Comparison of ENCODE assay signal across 9 mouse cellular contexts in the genomic region with DNA sequence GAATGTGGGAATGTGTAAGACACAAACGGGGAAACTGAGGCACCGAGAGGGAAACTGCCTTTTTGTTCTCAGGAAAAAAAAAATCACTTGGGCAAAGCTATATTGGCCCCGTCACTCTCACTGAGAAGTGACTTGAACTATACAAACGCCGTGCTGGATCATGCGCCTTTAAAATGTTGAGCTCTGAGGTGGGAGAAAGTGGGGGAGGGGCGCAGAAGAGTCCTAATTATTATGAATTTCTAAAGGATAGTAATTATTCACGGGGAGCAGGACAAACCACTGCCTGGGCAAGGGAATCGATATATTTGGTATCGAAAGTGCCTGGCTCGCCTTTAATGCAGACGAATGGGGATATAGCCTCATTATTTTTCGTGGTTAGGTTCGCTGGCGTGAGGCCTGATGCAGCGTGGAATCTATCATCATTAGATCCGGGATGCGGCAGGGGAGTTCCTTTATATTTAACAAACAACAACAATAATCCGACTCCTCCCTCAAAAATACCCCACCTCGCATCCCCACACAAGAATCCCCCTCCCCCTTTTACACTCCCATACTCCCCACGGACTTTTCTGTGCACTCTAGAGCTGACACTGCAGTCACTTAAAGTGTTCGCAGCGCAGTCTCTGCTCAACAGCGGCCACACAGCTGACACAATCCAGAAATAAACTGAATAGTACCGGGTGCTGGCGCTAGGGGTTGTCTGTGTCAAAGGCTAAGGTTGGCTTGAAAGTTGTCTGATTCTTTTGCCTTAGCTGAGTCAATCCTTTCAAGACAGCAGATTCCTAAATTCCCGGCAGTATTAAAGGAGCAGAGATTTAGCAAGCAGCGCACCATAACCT. TPM values are rescaled to one million over a fixed set of nuclear protein-coding genes. Genes with fewer than 3 reads are reported as not detected.
DNase-seq lines count a peak whose midpoint lies in the region; ATAC-seq and TF ChIP-seq lines count a peak whose summit lies in the region.
"Had no signal": no experiment of that assay in that cellular context is flagged by ENCODE, and none has a peak within 500 bp of the region (broad histone marks: within the 10 kb centered on the region; RNA-seq: fewer than 3 reads in every experiment).

No protein-coding gene starts in this region.

- no peak overlapping the region for H3K9ac ChIP-seq in heart, embryonic 12.5 days
- H3K9ac ChIP-seq in embryonic facial prominence, embryonic 11.5 days (replicated peaks; ENCODE audit: low read length): no peak overlapping the region
- peak overlapping the region; percentile 53 for H3K9ac ChIP-seq in hindbrain, embryonic 16.5 days (ENCODE audit: low read depth, low read length)
- peak overlapping the region; percentile 53 for H3K9ac ChIP-seq in neural tube, embryonic 13.5 days

- no peak for DNase-seq in heart, postnatal 14 days
- no peak for DNase-seq in Patski (ENCODE audit: low read depth, low spot score)
- DNase-seq in embryonic facial prominence, embryonic 11.5 days (ENCODE audit: low spot score): peak; percentile 66
- no peak for DNase-seq in ovary, postnatal 10 days (ENCODE audit: low spot score)
- no peak for DNase-seq in thymus, postnatal 36 days

- in situ Hi-C loops in Patski (cut with MboI; ENCODE audit: low pct_unique_long_range_greater_than_20kb): no loop called here

- CTCF ChIA-PET in Patski (lab: Charles Lee): no interaction called here

- no peaks in the 10 kb centered on the region for H3K4me1 ChIP-seq in heart, embryonic 12.5 days (replicated peaks)
- no peaks in the 10 kb centered on the region for H3K4me1 ChIP-seq in embryonic facial prominence, embryonic 11.5 days (ENCODE audit: control insufficient read depth, insufficient read depth, low read length)
- peaks cover 15% of the 10 kb centered on the region for H3K4me1 ChIP-seq in hindbrain, embryonic 16.5 days (ENCODE audit: control insufficient read depth, insufficient read depth, low read depth, low read length)
- peaks cover 38% of the 10 kb centered on the region for H3K4me1 ChIP-seq in neural tube, embryonic 13.5 days (replicated peaks)

- H3K9me3 ChIP-seq in heart, embryonic 12.5 days (replicated peaks): no peaks in the 10 kb centered on the region
- no peaks in the 10 kb centered on the region for H3K9me3 ChIP-seq in embryonic facial prominence, embryonic 11.5 days (replicated peaks; ENCODE audit: control insufficient read depth, low read length)
- no peaks in the 10 kb centered on the region for H3K9me3 ChIP-seq in hindbrain, embryonic 16.5 days (ENCODE audit: control insufficient read depth, low read length)
- H3K9me3 ChIP-seq in neural tube, embryonic 13.5 days: no peaks in the 10 kb centered on the region
- H3K9me3 ChIP-seq: G1E had no signal

- POLR2A ChIA-PET in Patski (lab: Charles Lee): no interaction called here

- peak overlapping the region; percentile 48 for H3K4me2 ChIP-seq in heart, embryonic 12.5 days
- H3K4me2 ChIP-seq in embryonic facial prominence, embryonic 11.5 days (ENCODE audit: low read depth, low read length): peak overlapping the region; percentile 19; the same call in 1 of the 2 replicates
- peak overlapping the region; percentile 70 for H3K4me2 ChIP-seq in hindbrain, embryonic 16.5 days (ENCODE audit: low read length)
- peak overlapping the region; percentile 61 for H3K4me2 ChIP-seq in neural tube, embryonic 13.5 days

- no peak overlapping the region for H3K27ac ChIP-seq in heart, embryonic 12.5 days (ENCODE audit: poor library complexity, severe bottlenecking)
- H3K27ac ChIP-seq in embryonic facial prominence, embryonic 11.5 days (replicated peaks; ENCODE audit: low read depth, low read length): no peak overlapping the region
- 0 out of 2 replicates have a peak overlapping the region, but pooled peaks have one; percentile 39 for H3K27ac ChIP-seq in hindbrain, embryonic 16.5 days (ENCODE audit: low read depth, low read length)
- H3K27ac ChIP-seq in neural tube, embryonic 13.5 days (replicated peaks): peak overlapping the region; percentile 33; the same call in 1 of the 2 replicates

- no peak for ATAC-seq in heart, embryonic 12.5 days (ENCODE audit: insufficient number of reproducible peaks, low FRiP score)
- no peak for ATAC-seq in Patski
- peak; percentile 87 for ATAC-seq in embryonic facial prominence, embryonic 11.5 days (replicated peaks; ENCODE audit: insufficient number of reproducible peaks, low FRiP score, low TSS enrichment, low read depth)
- ATAC-seq in hindbrain, embryonic 16.5 days: peak; percentile 88
- peak; percentile 66 for ATAC-seq in neural tube, embryonic 13.5 days (ENCODE audit: low read depth)

- no peak overlapping the region; the same call in 1 of the 2 replicates for H3K4me3 ChIP-seq in heart, embryonic 12.5 days
- H3K4me3 ChIP-seq in embryonic facial prominence, embryonic 11.5 days (ENCODE audit: low read depth, low read length): no peak overlapping the region
- H3K4me3 ChIP-seq in hindbrain, embryonic 16.5 days (ENCODE audit: low read length): peak overlapping the region; percentile 42
- H3K4me3 ChIP-seq in neural tube, embryonic 13.5 days: peak overlapping the region; percentile 36

- 4% methylated on average over 28 of the region's 28 CpGs for WGBS in heart, embryonic 12.5 days
- WGBS in embryonic facial prominence, embryonic 11.5 days: 3% methylated on average over 28 of the region's 28 CpGs
- WGBS in hindbrain, embryonic 16.5 days: 2% methylated on average over 28 of the region's 28 CpGs
- WGBS in neural tube, embryonic 13.5 days: 2% methylated on average over 28 of the region's 28 CpGs

- intact Hi-C loops in heart, postnatal 14 days (cut with DNase I): no loop called here

- peak; percentile 20 for TF ChIP-seq CTCF in Patski (IDR thresholded peaks at IDR 0.05)

- H3K36me3 ChIP-seq in heart, embryonic 12.5 days: no peaks in the 10 kb centered on the region
- H3K36me3 ChIP-seq in embryonic facial prominence, embryonic 11.5 days (replicated peaks; ENCODE audit: control insufficient read depth, insufficient read depth, low read depth, low read length): no peaks in the 10 kb centered on the region
- H3K36me3 ChIP-seq in hindbrain, embryonic 16.5 days (ENCODE audit: control insufficient read depth, insufficient read depth, low read length): no peaks in the 10 kb centered on the region
- no peaks in the 10 kb centered on the region for H3K36me3 ChIP-seq in neural tube, embryonic 13.5 days
- H3K36me3 ChIP-seq: G1E had no signal

- peaks cover 58% of the 10 kb centered on the region for H3K27me3 ChIP-seq in heart, embryonic 12.5 days (replicated peaks)
- peaks cover 47% of the 10 kb centered on the region for H3K27me3 ChIP-seq in Patski
- peaks cover 38% of the 10 kb centered on the region for H3K27me3 ChIP-seq in embryonic facial prominence, embryonic 11.5 days (ENCODE audit: control insufficient read depth, insufficient read depth, low read length)
- peaks cover 3% of the 10 kb centered on the region for H3K27me3 ChIP-seq in hindbrain, embryonic 16.5 days (replicated peaks; ENCODE audit: control insufficient read depth, insufficient read depth, low read length)
- peaks cover 54% of the 10 kb centered on the region for H3K27me3 ChIP-seq in neural tube, embryonic 13.5 days

RNA-seq across cellular contexts. Expression of gene Nxph1, which starts 10.1 kb away (rescaled TPM):
- 0.09 TPM in 1 of 2 replicates, not detected in the other for polyA plus RNA-seq in heart, embryonic 12.5 days (2016; fragmentation: Nextera tagmentation; extraction: Ambion mirVana)
- total RNA-seq in heart, postnatal 14 days (2021): not detected
- not detected for polyA plus RNA-seq in Patski (2021)
- 0.79 and 1.4 TPM in 2 replicates for polyA plus RNA-seq in embryonic facial prominence, embryonic 11.5 days (2014; fragmentation: Nextera tagmentation; extraction: Ambion mirVana)
- 90.3 and 101 TPM in 2 replicates for polyA plus RNA-seq in hindbrain, embryonic 16.5 days (2015; fragmentation: Nextera tagmentation; extraction: Ambion mirVana)
- polyA plus RNA-seq in neural tube, embryonic 13.5 days (2015; fragmentation: Nextera tagmentation; extraction: Ambion mirVana): 71.0 and 80.1 TPM in 2 replicates
- polyA plus RNA-seq: G1E had no signal

Comparison
In these comparisons a context has a peak if more than half of its experiments do, and no peak if none do; other contexts are left out.
1. ATAC-seq: peak in embryonic facial prominence, embryonic 11.5 days (single experiment), hindbrain, embryonic 16.5 days (single experiment) and neural tube, embryonic 13.5 days (single experiment); none in heart, embryonic 12.5 days (single experiment) and Patski (single experiment).
2. H3K27ac ChIP-seq: peak in hindbrain, embryonic 16.5 days (single experiment) and neural tube, embryonic 13.5 days (single experiment); none in heart, embryonic 12.5 days (single experiment) and embryonic facial prominence, embryonic 11.5 days (single experiment).
3. H3K4me2 ChIP-seq: peak in every context shown above with its lines; median percentile 70 in hindbrain, embryonic 16.5 days; 61 in neural tube, embryonic 13.5 days; 48 in heart, embryonic 12.5 days; 19 in embryonic facial prominence, embryonic 11.5 days.
4. H3K4me3 ChIP-seq: peak in hindbrain, embryonic 16.5 days (single experiment) and neural tube, embryonic 13.5 days (single experiment); none in heart, embryonic 12.5 days (single experiment) and embryonic facial prominence, embryonic 11.5 days (single experiment).
5. H3K9ac ChIP-seq: peak in hindbrain, embryonic 16.5 days (single experiment) and neural tube, embryonic 13.5 days (single experiment); none in heart, embryonic 12.5 days (single experiment) and embryonic facial prominence, embryonic 11.5 days (single experiment).
6. RNA of gene Nxph1, which starts 10.1 kb away (polyA plus RNA-seq): 90.3 to 101 TPM in hindbrain, embryonic 16.5 days and 71.0 to 80.1 TPM in neural tube, embryonic 13.5 days; 0.79 to 1.4 TPM in embryonic facial prominence, embryonic 11.5 days, 0.09 TPM in heart, embryonic 12.5 days and not detected in Patski (single experiment); every median in the first group is over 10 times any median in the second.